Mouse (Mus musculus) spleen, embryonic (tissue): Measurements from ENCODE around the gene Hist2h2ac.

Experiments
- CTCF ChIA-PET: fragments of 350-600 bp; sonication (Branson Sonifier 250); formaldehyde crosslinking; loops from one replicate; lab custom pipeline; 2022; lab: Charles Lee

Gene Hist2h2ac

DNA sequence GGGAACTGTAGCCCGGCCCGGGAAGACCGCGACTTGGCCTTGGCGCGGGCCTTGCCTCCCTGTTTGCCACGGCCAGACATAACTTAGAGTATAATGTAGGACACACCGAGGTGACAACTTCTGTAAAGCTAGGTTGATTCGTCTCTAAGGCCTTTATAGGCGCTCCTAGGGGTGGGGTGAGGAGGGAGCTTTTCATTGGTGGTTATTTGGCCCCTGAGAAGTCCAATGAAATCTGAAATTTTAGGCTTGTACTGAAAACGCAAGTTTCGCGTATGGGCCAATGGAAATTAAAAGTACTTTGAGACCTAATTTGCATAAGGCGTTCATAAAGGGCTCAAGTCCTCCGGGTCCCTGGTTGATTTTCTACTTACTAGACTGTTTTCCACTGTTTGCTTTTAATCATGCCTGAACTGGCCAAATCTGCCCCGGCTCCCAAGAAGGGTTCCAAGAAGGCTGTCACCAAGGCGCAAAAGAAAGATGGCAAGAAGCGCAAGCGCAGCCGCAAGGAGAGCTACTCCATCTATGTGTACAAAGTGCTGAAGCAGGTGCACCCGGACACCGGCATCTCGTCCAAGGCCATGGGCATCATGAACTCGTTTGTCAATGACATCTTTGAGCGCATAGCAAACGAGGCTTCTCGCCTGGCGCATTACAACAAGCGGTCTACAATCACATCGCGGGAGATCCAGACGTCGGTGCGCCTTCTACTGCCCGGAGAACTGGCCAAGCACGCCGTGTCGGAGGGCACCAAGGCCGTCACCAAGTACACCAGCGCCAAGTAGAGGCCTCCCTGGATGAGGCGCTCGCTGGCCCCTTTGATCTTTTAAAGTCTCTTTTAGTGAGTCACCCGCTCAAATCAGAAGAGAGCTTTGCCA is at the start of gene Hist2h2ac, which contains the start of gene Hist2h2be:
Gene Hist2h2ac (minus strand): TSS at position 116 of the 875 bp plus-strand sequence.
Gene Hist2h2be (plus strand): TSS at position 355 of the 875 bp plus-strand sequence.
- CTCF ChIA-PET = no interaction called here

DNA sequence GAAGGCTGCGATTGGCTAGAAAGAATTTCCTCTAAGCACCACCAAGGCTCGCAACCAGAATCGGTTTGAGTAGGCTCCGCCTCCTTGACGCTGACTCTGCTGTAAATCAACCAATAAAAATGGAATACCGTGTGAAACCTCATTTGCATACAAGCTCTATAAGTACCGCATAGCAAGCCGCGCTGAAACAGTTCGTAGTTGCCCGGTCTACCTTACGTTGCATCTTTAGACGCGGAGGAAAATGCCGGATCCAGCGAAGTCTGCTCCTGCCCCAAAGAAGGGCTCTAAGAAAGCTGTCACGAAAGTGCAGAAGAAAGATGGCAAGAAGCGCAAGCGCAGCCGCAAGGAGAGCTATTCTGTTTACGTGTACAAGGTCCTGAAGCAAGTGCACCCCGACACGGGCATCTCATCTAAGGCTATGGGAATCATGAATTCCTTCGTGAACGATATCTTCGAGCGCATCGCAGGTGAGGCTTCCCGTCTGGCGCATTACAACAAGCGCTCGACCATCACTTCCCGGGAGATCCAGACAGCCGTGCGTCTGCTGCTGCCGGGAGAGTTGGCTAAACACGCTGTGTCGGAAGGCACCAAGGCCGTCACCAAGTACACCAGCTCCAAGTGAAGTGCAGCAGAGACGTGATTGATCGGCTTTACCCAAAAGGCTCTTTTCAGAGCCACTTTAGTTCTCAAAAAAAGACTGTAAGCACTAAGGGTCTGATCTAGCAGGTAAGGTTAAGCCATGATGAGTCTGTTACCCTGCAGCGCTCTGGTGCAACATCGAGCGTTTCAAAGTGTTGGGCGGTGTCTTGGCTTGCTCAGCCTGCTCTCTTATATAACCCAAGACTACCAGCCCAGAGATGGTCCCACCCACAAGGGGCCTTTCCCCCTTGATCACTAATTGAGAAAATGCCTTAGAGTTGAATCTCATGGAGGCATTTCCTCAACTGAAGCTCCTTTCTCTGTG is 49.1 kb upstream of the Hist2h2ac start, which contains the start of gene Hist2h2bb:
Gene Hist2h2bb (plus strand): TSS at position 242 of the 964 bp plus-strand sequence.
- CTCF ChIA-PET = interaction anchor here (0.6 to 1.7 kb wide), 2 partner anchors 8 to 208 kb away, joined by 6 to 11 read pairs; no protein-coding TSS in a partner anchor

DNA sequence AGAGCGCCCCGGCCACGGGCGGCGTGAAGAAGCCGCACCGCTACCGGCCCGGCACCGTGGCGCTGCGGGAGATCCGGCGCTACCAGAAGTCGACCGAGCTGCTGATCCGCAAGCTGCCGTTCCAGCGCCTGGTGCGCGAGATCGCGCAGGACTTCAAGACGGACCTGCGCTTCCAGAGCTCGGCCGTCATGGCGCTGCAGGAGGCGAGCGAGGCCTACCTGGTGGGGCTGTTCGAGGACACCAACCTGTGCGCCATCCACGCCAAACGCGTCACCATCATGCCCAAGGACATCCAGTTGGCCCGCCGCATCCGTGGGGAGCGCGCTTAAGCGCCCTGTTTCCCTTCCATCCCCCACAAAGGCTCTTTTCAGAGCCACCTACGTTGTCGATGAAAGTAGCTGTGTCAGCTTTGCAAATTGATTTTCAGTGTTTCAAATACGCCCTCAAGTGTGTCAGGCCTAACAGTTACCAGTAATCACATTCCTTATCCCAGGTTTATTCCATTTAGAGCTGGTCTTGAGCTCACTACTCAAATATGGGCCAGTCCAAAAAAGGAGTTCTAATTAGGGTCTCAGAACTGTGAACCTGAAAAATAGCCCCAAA is 48.2 kb upstream of the Hist2h2ac start:
- CTCF ChIA-PET = interaction anchor here (0.6 to 1.7 kb wide), 2 partner anchors 9 to 209 kb away, joined by 6 to 11 read pairs; no protein-coding TSS in a partner anchor

DNA sequence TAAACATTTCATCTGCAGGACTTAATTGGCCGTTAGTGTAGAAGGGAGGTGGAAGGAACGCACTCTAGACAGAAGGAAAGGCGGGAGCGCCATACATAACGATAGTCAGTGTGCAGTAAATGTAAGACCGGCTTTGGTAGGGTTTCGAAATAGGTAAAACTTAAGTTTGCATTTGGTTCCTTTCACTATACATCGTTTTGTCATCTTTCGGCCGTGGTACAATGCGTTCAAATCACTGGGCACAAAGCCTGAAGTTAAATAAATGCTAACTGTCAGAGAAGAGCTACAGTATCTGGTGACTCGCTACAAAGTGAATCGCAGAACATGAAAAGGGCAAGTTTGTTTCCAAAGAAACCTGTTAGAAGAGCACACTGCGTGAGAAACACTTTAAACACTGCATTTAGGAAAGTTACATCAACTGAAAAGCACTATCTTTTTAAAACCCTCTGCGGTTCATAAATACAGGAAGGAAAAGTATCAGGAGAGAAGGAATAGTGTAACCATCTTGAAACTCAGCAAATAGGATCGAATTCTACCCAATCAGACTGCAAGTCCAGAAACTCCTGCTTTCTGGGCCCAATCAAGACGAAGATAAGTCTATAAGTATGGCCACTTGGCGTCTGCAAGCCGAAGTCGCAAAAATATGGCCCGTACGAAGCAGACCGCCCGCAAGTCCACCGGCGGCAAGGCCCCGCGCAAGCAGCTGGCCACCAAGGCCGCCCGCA is 47.5 kb upstream of the Hist2h2ac start, which contains the start of gene Hist2h3b:
Gene Hist2h3b (plus strand): TSS at position 604 of the 725 bp plus-strand sequence.
- CTCF ChIA-PET = interaction anchor here (0.6 to 1.7 kb wide), 4 partner anchors 8 to 295 kb away, joined by 3 to 6 read pairs (median 4); no protein-coding TSS in a partner anchor

DNA sequence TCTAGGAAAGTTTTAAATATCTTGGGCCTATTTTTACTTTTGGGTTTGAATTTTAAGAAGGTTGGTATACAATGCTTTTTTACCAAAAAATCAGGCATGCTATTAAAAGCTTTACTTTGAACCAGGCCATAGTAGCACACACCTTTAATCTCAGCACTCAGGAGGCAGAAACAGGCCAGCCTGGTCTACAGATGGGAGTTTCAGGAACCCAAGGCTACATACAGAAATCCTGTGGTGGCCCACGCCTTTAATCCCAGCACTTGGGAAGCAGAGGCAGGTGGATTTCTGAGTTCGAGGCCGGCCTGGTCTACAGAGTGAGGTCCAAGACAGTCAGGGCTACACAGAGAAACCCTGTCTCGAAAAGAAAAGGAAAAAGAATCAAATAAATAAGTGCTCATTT is 46.9 kb upstream of the Hist2h2ac start:
- CTCF ChIA-PET = interaction anchor here (0.6 kb wide), 3 partner anchors 8 to 295 kb away, joined by 3 to 4 read pairs (median 3); no protein-coding TSS in a partner anchor

DNA sequence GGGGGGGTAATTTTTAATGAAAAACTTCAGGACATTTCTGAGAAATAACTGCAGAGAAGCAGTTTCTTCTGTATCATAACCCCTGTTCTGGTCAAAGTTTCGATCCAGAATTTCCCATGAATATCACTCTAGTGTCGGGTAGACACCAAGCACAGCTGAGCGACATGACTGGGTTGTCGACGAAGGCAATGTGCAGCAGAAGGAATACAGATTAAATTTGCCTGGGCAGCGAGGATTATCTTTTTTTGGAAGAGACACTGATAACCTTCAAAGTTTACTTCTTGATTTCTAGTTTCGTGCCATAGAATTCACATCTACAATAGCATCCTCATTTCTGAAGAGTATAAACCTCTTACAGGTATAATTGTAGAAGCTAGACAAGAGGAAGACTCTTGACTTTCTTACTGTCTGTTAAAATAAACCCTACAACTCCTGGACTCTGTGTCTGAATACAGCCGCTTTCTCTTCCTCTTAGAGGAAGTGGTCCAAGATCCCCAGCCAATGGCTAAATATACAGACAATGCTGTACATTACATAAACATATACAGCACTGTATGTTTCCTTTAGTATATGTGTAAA is 45.5 kb upstream of the Hist2h2ac start:
- CTCF ChIA-PET = interaction anchor here (0.6 to 1.0 kb wide), 2 partner anchors 10 kb away, joined by 4 read pairs; no protein-coding TSS in a partner anchor

DNA sequence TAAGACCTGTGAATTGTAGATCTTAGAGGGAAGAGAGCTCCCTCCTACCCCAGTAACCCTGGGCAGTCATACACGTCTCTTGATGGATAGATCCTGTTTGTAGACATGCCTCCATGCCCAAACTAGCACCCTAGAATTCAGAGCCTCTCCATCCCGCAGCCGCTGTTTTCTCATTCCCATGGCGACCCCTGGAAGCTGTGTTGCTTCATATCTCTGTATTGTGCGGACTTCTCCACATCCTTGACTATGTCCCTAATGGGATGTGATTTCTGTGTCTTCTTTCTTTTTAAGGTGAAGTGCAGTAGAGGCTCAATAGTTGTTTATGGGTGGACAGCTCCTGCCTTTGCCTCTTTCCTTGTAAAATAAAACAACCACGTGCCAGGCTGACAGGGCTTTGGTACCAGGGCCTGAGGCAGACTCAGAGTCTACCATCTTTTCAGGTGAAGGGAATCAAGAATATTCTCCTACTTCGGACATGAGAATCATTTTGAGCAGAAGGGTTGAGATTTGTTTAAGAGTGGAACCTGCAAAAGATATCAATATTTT is 43.8 kb upstream of the Hist2h2ac start:
- CTCF ChIA-PET = interaction anchor here (0.8 to 1.3 kb wide), 2 partner anchors 21 to 382 kb away, joined by 5 to 10 read pairs; no protein-coding TSS in a partner anchor

DNA sequence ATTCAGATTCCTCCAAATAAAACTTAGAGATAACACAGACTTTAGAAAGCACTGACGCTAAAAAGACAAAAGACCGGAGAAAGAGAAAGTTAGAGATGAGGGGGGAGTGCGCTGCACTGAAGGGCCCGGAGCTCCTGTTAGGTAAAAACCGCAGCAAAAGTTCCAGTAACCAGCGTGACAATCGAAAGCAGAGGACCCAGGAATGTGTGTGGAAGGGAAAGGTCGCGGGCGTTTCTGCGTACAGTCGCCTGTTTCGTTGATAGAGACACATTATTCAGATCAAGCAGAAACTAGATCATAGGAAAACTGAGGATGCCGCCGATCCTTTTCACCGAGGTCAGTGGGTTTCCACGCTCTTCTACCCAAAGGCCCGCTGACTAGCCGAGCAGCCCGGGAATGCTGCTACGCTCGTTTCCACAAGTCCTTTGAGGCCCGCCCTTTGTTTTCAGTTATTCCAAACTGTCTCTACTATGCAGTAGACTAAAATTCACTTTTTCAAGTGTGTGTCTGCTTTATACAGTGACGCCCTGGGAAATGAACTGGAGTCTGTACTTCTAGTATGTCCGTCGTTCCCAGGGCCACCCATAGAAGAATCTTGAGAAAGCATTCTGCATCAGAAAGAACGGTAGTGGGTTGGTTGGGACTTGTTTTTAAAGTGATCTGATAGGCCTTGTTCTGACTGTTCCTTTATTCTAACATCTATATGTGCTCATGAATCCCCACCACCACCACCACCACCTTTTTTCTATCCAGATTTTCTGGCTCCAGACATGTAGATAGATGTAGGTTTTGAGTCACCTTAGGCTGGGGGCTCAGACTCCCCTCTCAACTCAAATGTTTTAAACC is 43.1 kb upstream of the Hist2h2ac start:
- CTCF ChIA-PET = interaction anchor here (0.6 to 1.3 kb wide), 3 partner anchors 20 to 381 kb away, joined by 5 to 10 read pairs (median 8); no protein-coding TSS in a partner anchor

DNA sequence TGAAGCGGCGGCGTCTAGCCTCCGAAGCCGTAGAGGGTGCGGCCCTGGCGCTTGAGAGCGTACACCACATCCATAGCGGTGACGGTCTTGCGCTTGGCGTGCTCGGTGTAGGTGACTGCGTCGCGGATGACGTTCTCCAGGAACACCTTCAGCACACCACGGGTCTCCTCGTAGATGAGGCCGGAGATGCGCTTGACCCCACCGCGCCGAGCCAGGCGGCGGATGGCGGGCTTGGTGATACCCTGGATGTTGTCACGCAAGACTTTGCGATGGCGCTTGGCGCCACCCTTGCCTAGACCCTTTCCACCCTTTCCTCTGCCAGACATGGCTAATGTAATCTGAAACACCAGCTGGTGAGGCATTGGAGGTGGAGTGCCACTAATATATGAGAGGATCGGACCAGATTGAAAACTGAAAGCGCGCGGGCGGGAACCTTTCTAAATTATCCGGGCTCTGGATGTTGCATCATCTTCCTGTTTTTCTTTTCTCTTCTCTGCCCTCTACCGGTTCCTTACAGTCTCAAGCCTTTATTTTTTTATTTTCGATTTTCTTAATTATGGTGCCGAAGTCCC is 42.4 kb upstream of the Hist2h2ac start, which contains the start of gene Hist2h4:
Gene Hist2h4 (minus strand): TSS at position 333 of the 572 bp plus-strand sequence.
- CTCF ChIA-PET = interaction anchor here (0.6 kb wide), 1 partner anchor 152 kb away, joined by 8 read pairs; no protein-coding TSS in a partner anchor

DNA sequence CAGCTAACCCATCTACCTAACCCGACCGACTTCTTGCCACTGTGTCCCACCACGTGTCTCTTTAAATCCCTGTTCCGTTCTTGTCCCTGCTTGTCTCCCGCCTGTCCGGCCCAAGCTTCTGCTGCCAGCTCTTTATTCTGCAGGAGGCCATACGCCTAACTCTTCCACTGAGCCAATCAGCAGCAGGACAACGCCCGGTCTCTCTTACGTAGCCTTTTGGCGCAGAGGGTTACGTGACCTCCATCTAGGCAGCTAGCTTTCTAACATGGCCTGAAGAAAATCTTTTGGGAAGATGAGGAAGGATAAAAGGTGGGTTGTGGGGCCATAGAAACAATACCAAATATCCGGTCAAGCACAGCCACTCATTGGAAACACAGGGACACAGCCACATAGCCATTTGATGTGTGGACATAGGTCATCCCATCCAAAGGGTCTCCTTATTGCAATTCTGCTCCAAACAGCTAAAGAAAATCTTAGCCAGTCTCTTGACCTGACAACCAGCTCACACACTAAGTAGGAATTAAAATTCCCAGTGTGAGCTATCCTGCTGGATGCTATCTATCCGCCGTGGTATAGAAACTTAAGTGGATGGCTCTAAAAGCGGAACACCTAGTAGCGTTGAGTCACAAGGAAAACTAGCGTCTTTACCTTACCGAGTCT is 41.7 kb upstream of the Hist2h2ac start:
- CTCF ChIA-PET = interaction anchor here (1.0 kb wide), 1 partner anchor 26 kb away, joined by 3 read pairs; no protein-coding TSS in a partner anchor

DNA sequence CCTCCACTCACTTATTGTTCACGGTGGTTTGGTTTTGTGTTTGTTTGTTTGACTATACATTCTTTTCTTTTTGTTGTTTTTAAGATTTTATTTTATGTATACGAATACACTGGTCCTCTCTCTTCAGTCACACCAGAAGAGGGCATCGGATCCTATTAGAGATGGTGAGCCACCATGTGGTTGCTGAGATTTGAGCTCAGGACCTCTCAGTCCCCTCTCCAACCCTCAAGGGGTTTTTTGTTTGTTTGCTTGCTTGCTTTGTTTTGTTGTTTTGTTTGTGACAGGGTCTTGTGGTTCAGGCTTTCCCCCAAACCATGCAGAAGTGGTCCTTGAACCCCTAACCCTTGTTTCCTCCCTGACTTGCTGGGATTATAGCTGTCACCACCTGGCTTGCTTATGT is 40.9 kb upstream of the Hist2h2ac start:
- CTCF ChIA-PET = interaction anchor here (1.0 kb wide), 1 partner anchor 25 kb away, joined by 3 read pairs; no protein-coding TSS in a partner anchor

DNA sequence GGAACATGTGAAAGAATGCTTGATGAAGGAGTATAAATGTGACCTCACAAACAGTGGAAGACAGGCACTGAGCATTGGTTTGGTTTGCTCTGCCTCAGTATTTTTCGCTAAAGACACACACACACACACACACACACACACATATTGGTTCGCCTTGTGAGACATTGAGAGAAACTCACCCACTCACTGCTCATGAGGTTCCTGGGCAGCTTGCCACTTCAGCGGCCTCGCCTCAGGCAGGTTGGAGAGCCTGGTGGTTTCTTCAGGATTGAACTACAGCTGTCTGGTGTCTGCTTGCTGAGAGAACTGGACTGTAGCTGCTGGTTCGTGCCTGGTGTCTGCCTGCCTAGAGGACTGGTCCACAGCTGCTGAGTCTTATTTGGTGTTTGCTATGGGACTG is 39.5 kb upstream of the Hist2h2ac start:
- CTCF ChIA-PET = no interaction called here

DNA sequence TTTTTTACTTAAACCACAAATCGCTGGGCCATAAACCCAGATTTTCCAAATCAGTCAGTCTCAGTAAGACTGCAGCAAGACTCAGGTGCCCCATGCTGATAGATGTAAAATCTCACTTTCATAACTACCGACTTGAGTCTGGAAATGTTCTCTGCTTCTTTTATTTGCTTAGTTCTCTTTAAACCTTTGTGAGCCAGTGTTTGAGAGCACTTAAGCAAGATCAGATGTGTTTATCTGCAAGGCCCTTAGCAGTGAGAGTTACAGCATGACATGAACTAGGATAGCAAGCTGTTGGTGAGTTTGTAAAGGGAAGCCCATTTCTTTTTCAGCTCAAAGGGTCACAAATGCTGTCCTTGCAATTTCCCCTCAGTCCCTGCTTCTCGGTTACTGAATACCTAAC is 36.5 kb upstream of the Hist2h2ac start:
- CTCF ChIA-PET = no interaction called here

DNA sequence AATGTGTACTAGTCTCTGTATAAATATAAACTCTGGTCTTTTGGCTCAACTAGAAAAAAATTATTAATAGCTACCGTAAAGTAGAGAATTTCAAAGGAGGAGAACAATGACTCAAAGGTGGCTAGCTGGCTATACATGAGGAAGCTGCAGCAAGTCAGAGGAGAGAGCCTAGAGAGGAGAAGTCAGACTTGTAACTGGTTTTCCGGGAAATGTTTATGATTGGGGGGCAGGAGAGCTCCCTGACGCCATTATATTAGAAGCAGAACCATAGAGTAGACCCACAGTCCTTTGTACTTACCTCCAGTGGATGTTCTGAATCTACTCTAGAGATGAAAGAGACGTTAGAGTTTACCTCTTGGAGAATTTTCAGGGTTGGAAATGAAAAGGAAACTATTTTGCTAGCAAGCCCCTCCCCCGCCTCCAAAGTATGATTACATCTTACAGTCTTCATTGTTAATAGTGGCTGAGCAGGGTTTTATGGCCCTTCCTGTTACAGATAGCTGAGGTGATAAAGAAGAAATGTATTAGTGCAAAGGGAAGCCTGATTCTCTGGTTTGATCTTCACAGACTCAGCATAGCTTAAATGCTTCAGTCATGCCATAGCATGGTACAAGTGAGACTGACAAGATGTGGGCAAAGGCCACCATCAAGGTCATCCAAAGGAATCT is 35.4 kb upstream of the Hist2h2ac start:
- CTCF ChIA-PET = interaction anchor here (0.7 kb wide), 1 partner anchor 10 kb away, joined by 4 read pairs; no protein-coding TSS in a partner anchor

DNA sequence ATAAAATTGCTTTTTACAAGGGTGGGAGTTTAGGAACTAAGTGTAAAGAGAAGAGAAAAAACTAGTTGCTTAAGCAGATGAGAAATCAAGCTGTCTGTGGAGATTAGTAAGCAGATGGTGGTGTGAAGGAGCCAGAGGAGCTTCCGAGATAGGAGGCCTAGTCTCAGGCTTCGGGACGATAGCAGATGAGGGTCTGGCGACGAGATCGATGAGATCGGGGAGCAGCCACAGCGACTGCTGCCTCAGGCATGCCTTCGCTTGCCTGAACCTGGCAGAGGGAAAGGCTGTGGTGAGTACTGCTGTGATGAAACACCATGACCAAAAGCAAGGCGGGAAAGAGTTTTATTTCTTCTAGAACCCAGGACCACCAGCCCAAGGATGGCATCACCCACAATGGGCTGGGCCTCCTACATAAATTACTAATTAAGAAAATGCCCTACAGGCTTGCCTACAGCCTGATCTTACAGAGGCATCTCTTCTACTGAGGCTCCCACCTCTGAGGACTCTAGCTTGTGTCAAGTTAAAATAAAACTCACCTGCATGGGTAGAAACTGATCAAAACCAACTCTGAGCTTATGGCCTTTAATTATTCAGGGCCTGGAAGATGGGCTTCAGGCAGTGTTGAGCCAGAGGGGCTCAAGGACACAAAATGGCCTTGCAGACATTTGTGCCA is 34.1 kb upstream of the Hist2h2ac start:
- CTCF ChIA-PET = no interaction called here

DNA sequence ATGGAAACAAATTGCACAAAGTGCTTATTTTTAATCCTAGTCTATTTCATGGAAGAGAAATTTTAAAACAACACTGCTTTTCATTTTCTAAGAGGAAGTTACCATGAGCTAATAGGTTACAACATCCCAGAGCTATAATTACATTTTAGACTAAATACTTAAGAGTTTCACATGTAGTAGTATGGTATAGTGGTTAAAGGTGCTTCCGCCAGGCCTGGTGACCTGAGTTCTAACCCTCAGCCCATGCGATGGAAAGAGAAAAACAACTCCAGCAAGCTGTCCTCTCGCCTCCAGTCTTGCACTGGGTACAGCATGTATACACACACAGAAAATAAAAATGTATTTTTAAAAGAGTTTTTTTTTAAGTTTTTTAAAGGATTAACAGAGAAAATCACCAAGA is 31.1 kb upstream of the Hist2h2ac start:
- CTCF ChIA-PET = no interaction called here
